Mouse (Mus musculus): ENCODE measurements around the gene Fam155a. TPM values are rescaled to one million over a fixed set of nuclear protein-coding genes. Genes with fewer than 3 reads are reported as not detected.
A peak's percentile ranks its signal among the peaks of the same experiment; 100 is the strongest.
"Not testable (repeated sequence)": the region's sequence is repeated elsewhere in the genome, so short reads cannot be mapped to it uniquely, and the experiment has no call there.

Fam155a gene
- polyA plus RNA-seq, 1 experiment from 2014 or later: 8.3 TPM

GRCm38 (mm10) chr8:9390229-9390628 is 380.7 kb downstream of the Fam155a start:
- H3K4me2 ChIP-seq (replicated peaks); H3K4me3 ChIP-seq; H3K27ac ChIP-seq (replicated peaks); H3K27me3 ChIP-seq; H3K36me3 ChIP-seq; H3K9me3 ChIP-seq; ATAC-seq (ENCODE audit: low FRiP score, low read depth); H3K9ac ChIP-seq (replicated peaks); H3K4me1 ChIP-seq: not testable (repeated sequence)
- 87% methylated on average over 2 of the region's 2 CpGs for WGBS

- no peaks in the 10 kb centered on the region for H3K27me3 ChIP-seq
- no peak for ATAC-seq (ENCODE audit: low FRiP score, low read depth)
- no peaks in the 10 kb centered on the region for H3K4me1 ChIP-seq
- H3K4me2 ChIP-seq (replicated peaks): no peak overlapping the region
- H3K4me3 ChIP-seq: no peak overlapping the region
- no peaks in the 10 kb centered on the region for H3K36me3 ChIP-seq
- no peaks in the 10 kb centered on the region for H3K9me3 ChIP-seq
- 88% methylated on average over 8 of the region's 8 CpGs for WGBS
- H3K9ac ChIP-seq (replicated peaks): no peak overlapping the region
- H3K27ac ChIP-seq (replicated peaks): no peak overlapping the region
These were observed 401.8 kb downstream of the Fam155a start for GRCm38 (mm10) chr8:9369201-9369600.

GRCm38 (mm10) chr8:9367721-9368120 is 403.2 kb downstream of the Fam155a start:
- no peak overlapping the region for H3K27ac ChIP-seq (replicated peaks)
- no peak overlapping the region for H3K9ac ChIP-seq (replicated peaks)
- H3K4me3 ChIP-seq: no peak overlapping the region
- no peaks in the 10 kb centered on the region for H3K27me3 ChIP-seq
- H3K36me3 ChIP-seq: no peaks in the 10 kb centered on the region
- WGBS: 68% methylated on average over 6 of the region's 6 CpGs
- no peaks in the 10 kb centered on the region for H3K9me3 ChIP-seq
- ATAC-seq (ENCODE audit: low FRiP score, low read depth): no peak
- H3K4me2 ChIP-seq (replicated peaks): no peak overlapping the region
- H3K4me1 ChIP-seq: peaks cover 5% of the 10 kb centered on the region; the same call in 1 of the 2 replicates

GRCm38 (mm10) chr8:9365381-9365780 is 405.6 kb downstream of the Fam155a start:
- no peak overlapping the region for H3K4me3 ChIP-seq
- H3K36me3 ChIP-seq: no peaks in the 10 kb centered on the region
- H3K27ac ChIP-seq (replicated peaks): no peak overlapping the region
- H3K9ac ChIP-seq (replicated peaks): no peak overlapping the region
- peaks cover 5% of the 10 kb centered on the region; the same call in 1 of the 2 replicates for H3K4me1 ChIP-seq
- ATAC-seq (ENCODE audit: low FRiP score, low read depth): no peak
- WGBS: 89% methylated on average over 1 of the region's 1 CpGs
- H3K9me3 ChIP-seq: no peaks in the 10 kb centered on the region
- no peaks in the 10 kb centered on the region for H3K27me3 ChIP-seq
- no peak overlapping the region for H3K4me2 ChIP-seq (replicated peaks)

GRCm38 (mm10) chr8:9348523-9349135 is 422.3 kb downstream of the Fam155a start:
- Histone ChIP-seq H3K9ac (replicated peaks) (no peak overlapping the region), H3K4me2 (replicated peaks) (no peak overlapping the region), H3K27me3 (no peaks in the 10 kb centered on the region), H3K4me3 (no peak overlapping the region), H3K27ac (replicated peaks) (no peak overlapping the region), H3K9me3 (no peaks in the 10 kb centered on the region), H3K36me3 (no peaks in the 10 kb centered on the region), H3K4me1 (peaks cover 11% of the 10 kb centered on the region; the same call in 1 of the 2 replicates)
- WGBS: 46% methylated on average over 7 of the region's 7 CpGs
- ATAC-seq (ENCODE audit: low FRiP score, low read depth): peak; percentile 49; the same call in 1 of the 2 replicates

GRCm38 (mm10) chr8:9347163-9347562 is 423.8 kb downstream of the Fam155a start:
- Histone ChIP-seq H3K36me3 (no peaks in the 10 kb centered on the region), H3K27me3 (no peaks in the 10 kb centered on the region), H3K4me3 (no peak overlapping the region), H3K4me2 (replicated peaks) (no peak overlapping the region), H3K9ac (replicated peaks) (no peak overlapping the region), H3K27ac (replicated peaks) (no peak overlapping the region), H3K4me1 (peaks cover 11% of the 10 kb centered on the region; the same call in 1 of the 2 replicates), H3K9me3 (no peaks in the 10 kb centered on the region)
- no peak for ATAC-seq (ENCODE audit: low FRiP score, low read depth)
- 81% methylated on average over 4 of the region's 4 CpGs for WGBS

GRCm38 (mm10) chr8:9344136-9344535 is 426.8 kb downstream of the Fam155a start:
- 83% methylated on average over 4 of the region's 4 CpGs for WGBS
- Histone ChIP-seq H3K36me3 (no peaks in the 10 kb centered on the region), H3K27ac (replicated peaks) (no peak overlapping the region), H3K27me3 (no peaks in the 10 kb centered on the region), H3K9ac (replicated peaks) (no peak overlapping the region), H3K9me3 (no peaks in the 10 kb centered on the region), H3K4me1 (peaks cover 11% of the 10 kb centered on the region; the same call in 1 of the 2 replicates), H3K4me2 (replicated peaks) (no peak overlapping the region), H3K4me3 (no peak overlapping the region)
- no peak for ATAC-seq (ENCODE audit: low FRiP score, low read depth)

- no peak for ATAC-seq (ENCODE audit: low FRiP score, low read depth)
- WGBS: 86% methylated on average over 9 of the region's 9 CpGs
- H3K27ac ChIP-seq (replicated peaks): no peak overlapping the region
These were observed 428.0 kb downstream of the Fam155a start for GRCm38 (mm10) chr8:9342998-9343397.

GRCm38 (mm10) chr8:9342593-9342992 is 428.4 kb downstream of the Fam155a start:
- Histone ChIP-seq H3K36me3 (no peaks in the 10 kb centered on the region), H3K9me3 (no peaks in the 10 kb centered on the region), H3K4me3 (no peak overlapping the region), H3K9ac (replicated peaks) (no peak overlapping the region), H3K27ac (replicated peaks) (no peak overlapping the region), H3K4me2 (replicated peaks) (no peak overlapping the region), H3K4me1 (peaks cover 6% of the 10 kb centered on the region; the same call in 1 of the 2 replicates), H3K27me3 (no peaks in the 10 kb centered on the region)
- WGBS: 86% methylated on average over 9 of the region's 9 CpGs
- no peak for ATAC-seq (ENCODE audit: low FRiP score, low read depth)

More at GRCm38 (mm10) chr8:9342998-9343397, 428.0 kb downstream of the Fam155a start:
- H3K27me3 ChIP-seq: no peaks in the 10 kb centered on the region
- H3K4me2 ChIP-seq (replicated peaks): no peak overlapping the region
- H3K4me3 ChIP-seq: no peak overlapping the region
- H3K9ac ChIP-seq (replicated peaks): no peak overlapping the region
- no peaks in the 10 kb centered on the region for H3K36me3 ChIP-seq
- H3K4me1 ChIP-seq: peaks cover 10% of the 10 kb centered on the region; the same call in 1 of the 2 replicates
- H3K9me3 ChIP-seq: no peaks in the 10 kb centered on the region

GRCm38 (mm10) chr8:9337905-9338304 is 433.1 kb downstream of the Fam155a start:
- no peak for ATAC-seq (ENCODE audit: low FRiP score, low read depth)
- 92% methylated on average over 8 of the region's 8 CpGs for WGBS
- H3K36me3 ChIP-seq: no peaks in the 10 kb centered on the region
- no peak overlapping the region for H3K27ac ChIP-seq (replicated peaks)
- no peak overlapping the region for H3K4me3 ChIP-seq
- no peaks in the 10 kb centered on the region for H3K27me3 ChIP-seq
- H3K4me1 ChIP-seq: peaks cover 20% of the 10 kb centered on the region
- no peaks in the 10 kb centered on the region for H3K9me3 ChIP-seq
- H3K9ac ChIP-seq (replicated peaks): no peak overlapping the region
- H3K4me2 ChIP-seq (replicated peaks): no peak overlapping the region

- H3K9me3 ChIP-seq: no peaks in the 10 kb centered on the region
- H3K4me1 ChIP-seq: peaks cover 20% of the 10 kb centered on the region
- H3K27ac ChIP-seq (replicated peaks): peak overlapping the region; percentile 67
- ATAC-seq (ENCODE audit: low FRiP score, low read depth): peak; percentile 45; the same call in 1 of the 2 replicates
- no peak overlapping the region for H3K4me3 ChIP-seq
- H3K4me2 ChIP-seq (replicated peaks): 0 out of 2 replicates have a peak overlapping the region, but pooled peaks have one; percentile 6
- H3K9ac ChIP-seq (replicated peaks): no peak overlapping the region
- H3K27me3 ChIP-seq: no peaks in the 10 kb centered on the region
- no peaks in the 10 kb centered on the region for H3K36me3 ChIP-seq
- 14% methylated on average over 6 of the region's 6 CpGs for WGBS
These were observed 435.0 kb downstream of the Fam155a start for GRCm38 (mm10) chr8:9335933-9336303.

GRCm38 (mm10) chr8:9335285-9335932 is 435.6 kb downstream of the Fam155a start:
- Histone ChIP-seq H3K4me1 (peaks cover 20% of the 10 kb centered on the region), H3K27ac (replicated peaks) (peak overlapping the region; percentile 67), H3K9me3 (no peaks in the 10 kb centered on the region), H3K4me2 (replicated peaks) (0 out of 2 replicates have a peak overlapping the region, but pooled peaks have one; percentile 6), H3K4me3 (no peak overlapping the region), H3K27me3 (no peaks in the 10 kb centered on the region), H3K9ac (replicated peaks) (no peak overlapping the region), H3K36me3 (no peaks in the 10 kb centered on the region)
- WGBS: 35% methylated on average over 10 of the region's 10 CpGs
- ATAC-seq (ENCODE audit: low FRiP score, low read depth): peak; percentile 44
